In genomic region chr19:18712153-18712865, GRCm38 (mm10) we compare ENCODE assay signal across 8 mouse cellular contexts. TPM values are rescaled to one million over a fixed set of nuclear protein-coding genes. Genes with fewer than 3 reads are reported as not detected.
DNase-seq lines count a peak whose midpoint lies in the region; ATAC-seq lines count a peak whose summit lies in the region.

No protein-coding gene starts in this region.

- peak overlapping the region; percentile 98 for H3K27ac ChIP-seq in kidney, embryonic 16.5 days (ENCODE audit: low read length)
- peak overlapping the region; percentile 93 for H3K27ac ChIP-seq in hindbrain, embryonic 14.5 days
- peak overlapping the region; percentile 97 for H3K27ac ChIP-seq in midbrain, embryonic 15.5 days

- no peaks in the 10 kb centered on the region for H3K36me3 ChIP-seq in kidney, embryonic 16.5 days (ENCODE audit: insufficient read depth, low read length)
- no peaks in the 10 kb centered on the region; the same call in 1 of the 2 replicates for H3K36me3 ChIP-seq in hindbrain, embryonic 14.5 days (replicated peaks; ENCODE audit: control insufficient read depth, insufficient read depth)
- H3K36me3 ChIP-seq in midbrain, embryonic 15.5 days (replicated peaks): no peaks in the 10 kb centered on the region

- H3K4me1 ChIP-seq in kidney, embryonic 16.5 days (ENCODE audit: insufficient read depth, low read length): peaks cover 21% of the 10 kb centered on the region
- peaks cover 14% of the 10 kb centered on the region for H3K4me1 ChIP-seq in hindbrain, embryonic 14.5 days (replicated peaks; ENCODE audit: control insufficient read depth, insufficient read depth, low read length)
- H3K4me1 ChIP-seq in midbrain, embryonic 15.5 days: peaks cover 27% of the 10 kb centered on the region

- ATAC-seq in kidney, embryonic 16.5 days (ENCODE audit: low FRiP score, low TSS enrichment): no peak
- no peak for ATAC-seq in hindbrain, embryonic 14.5 days (ENCODE audit: low FRiP score)
- ATAC-seq in midbrain, embryonic 15.5 days (replicated peaks): no peak

- 56% methylated on average over 16 of the region's 16 CpGs for WGBS in kidney, embryonic 16.5 days
- WGBS in hindbrain, embryonic 14.5 days: 62% methylated on average over 16 of the region's 16 CpGs
- WGBS in midbrain, embryonic 15.5 days: 59% methylated on average over 16 of the region's 16 CpGs

- peak overlapping the region; percentile 84 for H3K9ac ChIP-seq in kidney, embryonic 16.5 days (replicated peaks; ENCODE audit: low read length)
- H3K9ac ChIP-seq in hindbrain, embryonic 14.5 days: peak overlapping the region; percentile 83
- H3K9ac ChIP-seq in midbrain, embryonic 15.5 days: peak overlapping the region; percentile 97

- peak overlapping the region; percentile 72 for H3K4me3 ChIP-seq in kidney, embryonic 16.5 days (ENCODE audit: low read length)
- peak overlapping the region; percentile 74 for H3K4me3 ChIP-seq in hindbrain, embryonic 14.5 days (replicated peaks; ENCODE audit: low read length)
- peak overlapping the region; percentile 93 for H3K4me3 ChIP-seq in midbrain, embryonic 15.5 days

- DNase-seq in kidney, adult 11 months: no peak
- DNase-seq in c-Kit-positive CD71-positive TER-119-negative erythroid progenitor cells, embryonic 14.5 days (ENCODE audit: low read depth): peak; percentile 60
- DNase-seq in hindbrain, embryonic 14.5 days (ENCODE audit: low spot score): no peak
- DNase-seq in B cell, adult 2 months: no peak
- DNase-seq in natural killer cell, adult 2 months (ENCODE audit: low spot score in 2 of 2): no peak
- DNase-seq in adrenal gland, postnatal 36 days: no peak

- no peaks in the 10 kb centered on the region for H3K9me3 ChIP-seq in kidney, embryonic 16.5 days (ENCODE audit: low read length)
- H3K9me3 ChIP-seq in hindbrain, embryonic 14.5 days (ENCODE audit: control insufficient read depth, low read length): no peaks in the 10 kb centered on the region
- H3K9me3 ChIP-seq in midbrain, embryonic 15.5 days: no peaks in the 10 kb centered on the region

- peak overlapping the region; percentile 60 for H3K4me2 ChIP-seq in kidney, embryonic 16.5 days (replicated peaks; ENCODE audit: low read depth, low read length)
- peak overlapping the region; percentile 49 for H3K4me2 ChIP-seq in hindbrain, embryonic 14.5 days (replicated peaks)
- peak overlapping the region; percentile 92 for H3K4me2 ChIP-seq in midbrain, embryonic 15.5 days

- no peaks in the 10 kb centered on the region for H3K27me3 ChIP-seq in kidney, embryonic 16.5 days (ENCODE audit: insufficient read depth, low read length)
- no peaks in the 10 kb centered on the region for H3K27me3 ChIP-seq in hindbrain, embryonic 14.5 days (ENCODE audit: control insufficient read depth, insufficient read depth, low read length)
- H3K27me3 ChIP-seq in midbrain, embryonic 15.5 days (replicated peaks): no peaks in the 10 kb centered on the region

RNA-seq across cellular contexts. Expression of gene D030056L22Rik, which starts 0.7 kb away (rescaled TPM):
- 30.4 and 30.5 TPM in 2 replicates for polyA plus RNA-seq in kidney, embryonic 16.5 days (2015; fragmentation: Nextera tagmentation; extraction: Ambion mirVana)
- polyA plus RNA-seq in hindbrain, embryonic 14.5 days (2014; fragmentation: Nextera tagmentation; extraction: Ambion mirVana): 61.2 and 73.5 TPM in 2 replicates
- 45.7 and 50.8 TPM in 2 replicates for polyA plus RNA-seq in midbrain, embryonic 15.5 days (2015; fragmentation: Nextera tagmentation; extraction: Ambion mirVana)
- 10 to 100 TPM; 15.0 to 15.8 TPM for total RNA-seq in adrenal gland, postnatal 36 days (2021)

RNA-seq across cellular contexts. Expression of gene Trpm6, which starts 37.5 kb away (rescaled TPM):
- 0.89 and 0.91 TPM in 2 replicates for polyA plus RNA-seq in kidney, embryonic 16.5 days (2015; fragmentation: Nextera tagmentation; extraction: Ambion mirVana)
- polyA plus RNA-seq in hindbrain, embryonic 14.5 days (2014; fragmentation: Nextera tagmentation; extraction: Ambion mirVana): 0.44 and 0.51 TPM in 2 replicates
- 0.41 and 0.43 TPM in 2 replicates for polyA plus RNA-seq in midbrain, embryonic 15.5 days (2015; fragmentation: Nextera tagmentation; extraction: Ambion mirVana)
- total RNA-seq in adrenal gland, postnatal 36 days (2021): under 1 TPM in 1 of 2 experiments, not detected in 1; 0.13 TPM

RNA-seq across cellular contexts. Expression of gene Carnmt1, which starts 41.7 kb away (rescaled TPM):
- 24.0 and 26.0 TPM in 2 replicates for polyA plus RNA-seq in kidney, embryonic 16.5 days (2015; fragmentation: Nextera tagmentation; extraction: Ambion mirVana)
- polyA plus RNA-seq in hindbrain, embryonic 14.5 days (2014; fragmentation: Nextera tagmentation; extraction: Ambion mirVana): 15.4 and 16.1 TPM in 2 replicates
- polyA plus RNA-seq in midbrain, embryonic 15.5 days (2015; fragmentation: Nextera tagmentation; extraction: Ambion mirVana): 11.2 and 13.6 TPM in 2 replicates
- total RNA-seq in adrenal gland, postnatal 36 days (2021): 10 to 100 TPM; 26.9 to 27.9 TPM
